Mouse (Mus musculus): Measurements from ENCODE around the gene Socs2. TPM values are rescaled to one million over a fixed set of nuclear protein-coding genes. Genes with fewer than 3 reads are reported as not detected.

Socs2 gene
- polyA plus RNA-seq, 1 experiment from 2014 or later, result 76.9 TPM

- no peaks in the 10 kb centered on the region for H3K27me3 ChIP-seq (replicated peaks)
- H3K9me3 ChIP-seq, result no peaks in the 10 kb centered on the region
- H3K9ac ChIP-seq, result no peak overlapping the region
- no peaks in the 10 kb centered on the region for H3K36me3 ChIP-seq
- H3K4me1 ChIP-seq (replicated peaks), result 0 out of 2 replicates have a peak, but pooled peaks cover 2% of the 10 kb centered on the region
- no peak overlapping the region for H3K27ac ChIP-seq
- WGBS, result 80% methylated on average over 7 of the region's 7 CpGs
- ATAC-seq, result no peak
- H3K4me3 ChIP-seq (replicated peaks), result no peak overlapping the region
- H3K4me2 ChIP-seq (replicated peaks), result no peak overlapping the region
These were observed 60.3 kb downstream of the Socs2 start for GRCm38 (mm10) chr10:95356711-95357110.

GRCm38 (mm10) chr10:95355678-95356268, 61.2 kb downstream of the Socs2 start:
- 0 out of 2 replicates have a peak, but pooled peaks cover 2% of the 10 kb centered on the region for H3K4me1 ChIP-seq (replicated peaks)
- ATAC-seq, result no peak
- H3K27ac ChIP-seq, result no peak overlapping the region
- H3K36me3 ChIP-seq, result no peaks in the 10 kb centered on the region
- H3K27me3 ChIP-seq (replicated peaks), result no peaks in the 10 kb centered on the region
- no peaks in the 10 kb centered on the region for H3K9me3 ChIP-seq
- H3K4me2 ChIP-seq (replicated peaks), result no peak overlapping the region
- WGBS, result 35% methylated on average over 6 of the region's 6 CpGs
- H3K9ac ChIP-seq, result no peak overlapping the region
- no peak overlapping the region for H3K4me3 ChIP-seq (replicated peaks)

GRCm38 (mm10) chr10:95354673-95355072, 62.3 kb downstream of the Socs2 start:
- no peak overlapping the region for H3K4me2 ChIP-seq (replicated peaks)
- no peak overlapping the region for H3K9ac ChIP-seq
- ATAC-seq, result no peak
- 0 out of 2 replicates have a peak, but pooled peaks cover 2% of the 10 kb centered on the region for H3K4me1 ChIP-seq (replicated peaks)
- H3K4me3 ChIP-seq (replicated peaks), result no peak overlapping the region
- H3K27ac ChIP-seq, result no peak overlapping the region
- no peaks in the 10 kb centered on the region for H3K27me3 ChIP-seq (replicated peaks)
- no peaks in the 10 kb centered on the region for H3K36me3 ChIP-seq
- no peaks in the 10 kb centered on the region for H3K9me3 ChIP-seq

- no peak overlapping the region for H3K9ac ChIP-seq
- no peaks in the 10 kb centered on the region for H3K9me3 ChIP-seq
- H3K4me2 ChIP-seq (replicated peaks), result no peak overlapping the region
- no peaks in the 10 kb centered on the region for H3K36me3 ChIP-seq
- WGBS, result 89% methylated on average over 6 of the region's 6 CpGs
- no peak overlapping the region for H3K27ac ChIP-seq
- no peak for ATAC-seq
- no peak overlapping the region for H3K4me3 ChIP-seq (replicated peaks)
- H3K4me1 ChIP-seq (replicated peaks), result 0 out of 2 replicates have a peak, but pooled peaks cover 2% of the 10 kb centered on the region
- no peaks in the 10 kb centered on the region for H3K27me3 ChIP-seq (replicated peaks)
These were observed 62.9 kb downstream of the Socs2 start for GRCm38 (mm10) chr10:95354047-95354446.

GRCm38 (mm10) chr10:95348457-95348856, 68.5 kb downstream of the Socs2 start:
- Histone ChIP-seq H3K4me3 (replicated peaks) (no peak overlapping the region), H3K36me3 (no peaks in the 10 kb centered on the region), H3K9me3 (no peaks in the 10 kb centered on the region), H3K4me1 (replicated peaks) (no peaks in the 10 kb centered on the region), H3K27me3 (replicated peaks) (no peaks in the 10 kb centered on the region), H3K27ac (no peak overlapping the region), H3K9ac (no peak overlapping the region), H3K4me2 (replicated peaks) (no peak overlapping the region)
- WGBS, result 56% methylated on average over 3 of the region's 3 CpGs
- ATAC-seq, result peak; percentile 25; the same call in 1 of the 2 replicates

GRCm38 (mm10) chr10:95347776-95348175, 69.2 kb downstream of the Socs2 start:
- ATAC-seq, result no peak
- 70% methylated on average over 3 of the region's 3 CpGs for WGBS
- Histone ChIP-seq H3K9me3 (no peaks in the 10 kb centered on the region), H3K4me2 (replicated peaks) (no peak overlapping the region), H3K4me3 (replicated peaks) (no peak overlapping the region), H3K4me1 (replicated peaks) (no peaks in the 10 kb centered on the region), H3K27me3 (replicated peaks) (no peaks in the 10 kb centered on the region), H3K27ac (no peak overlapping the region), H3K9ac (no peak overlapping the region), H3K36me3 (no peaks in the 10 kb centered on the region)

GRCm38 (mm10) chr10:95342833-95343590, 74.0 kb downstream of the Socs2 start:
- 84% methylated on average over 10 of the region's 10 CpGs for WGBS
- no peaks in the 10 kb centered on the region for H3K9me3 ChIP-seq
- no peak overlapping the region for H3K9ac ChIP-seq
- no peaks in the 10 kb centered on the region for H3K36me3 ChIP-seq
- no peak for ATAC-seq
- no peaks in the 10 kb centered on the region for H3K27me3 ChIP-seq (replicated peaks)
- no peak overlapping the region for H3K27ac ChIP-seq
- H3K4me2 ChIP-seq (replicated peaks), result no peak overlapping the region
- no peaks in the 10 kb centered on the region for H3K4me1 ChIP-seq (replicated peaks)
- no peak overlapping the region for H3K4me3 ChIP-seq (replicated peaks)

GRCm38 (mm10) chr10:95340676-95341075, 76.3 kb downstream of the Socs2 start:
- Histone ChIP-seq H3K9me3 (no peaks in the 10 kb centered on the region), H3K27me3 (replicated peaks) (no peaks in the 10 kb centered on the region), H3K4me1 (replicated peaks) (peaks cover 7% of the 10 kb centered on the region; the same call in 1 of the 2 replicates), H3K4me3 (replicated peaks) (no peak overlapping the region), H3K27ac (no peak overlapping the region), H3K9ac (no peak overlapping the region), H3K36me3 (no peaks in the 10 kb centered on the region), H3K4me2 (replicated peaks) (no peak overlapping the region)
- ATAC-seq, result no peak
- 85% methylated on average over 4 of the region's 4 CpGs for WGBS

- no peak for ATAC-seq
- Histone ChIP-seq H3K4me3 (replicated peaks) (no peak overlapping the region), H3K4me1 (replicated peaks) (peaks cover 7% of the 10 kb centered on the region; the same call in 1 of the 2 replicates), H3K9me3 (no peaks in the 10 kb centered on the region), H3K36me3 (no peaks in the 10 kb centered on the region), H3K9ac (no peak overlapping the region), H3K4me2 (replicated peaks) (peak overlapping the region; percentile 30; the same call in 1 of the 2 replicates), H3K27ac (no peak overlapping the region), H3K27me3 (replicated peaks) (no peaks in the 10 kb centered on the region)
- WGBS, result 65% methylated on average over 5 of the region's 5 CpGs
These were observed 79.4 kb downstream of the Socs2 start for GRCm38 (mm10) chr10:95337589-95337988.

- WGBS, result 13% methylated on average over 4 of the region's 4 CpGs
- 0 out of 2 replicates have a peak overlapping the region, but pooled peaks have one; percentile 22 for H3K27ac ChIP-seq
These were observed 80.0 kb downstream of the Socs2 start for GRCm38 (mm10) chr10:95336781-95337544.

More at GRCm38 (mm10) chr10:95336781-95337544, 80.0 kb downstream of the Socs2 start:
- Histone ChIP-seq H3K4me1 (replicated peaks) (peaks cover 7% of the 10 kb centered on the region; the same call in 1 of the 2 replicates), H3K27me3 (replicated peaks) (no peaks in the 10 kb centered on the region), H3K9ac (no peak overlapping the region), H3K4me3 (replicated peaks) (no peak overlapping the region), H3K9me3 (no peaks in the 10 kb centered on the region), H3K36me3 (no peaks in the 10 kb centered on the region), H3K4me2 (replicated peaks) (peak overlapping the region; percentile 30)
- ATAC-seq, result peak; percentile 71
